Mouse (Mus musculus) 3134 (cell line): ENCODE data around the gene Lbhd2.

Experiments used
- DNase-seq: peaks from one replicate; pipeline ENCODE4 v3.0.0-alpha.2; 2011; ENCODE audit warnings: low spot score; ENCODE audit not compliant: insufficient read length; ENCODE audit errors: extremely low read depth

The Lbhd2 gene

GRCm38 (mm10) chr12:111406622-111407021, at the start of gene Lbhd2:
Gene Lbhd2 (plus strand): TSS chr12:111406809.
- DNase-seq, result no peak

GRCm38 (mm10) chr12:111360671-111361070, 45.9 kb upstream of the Lbhd2 start:
- no peak for DNase-seq

- DNase-seq, result no peak
Observed at GRCm38 (mm10) chr12:111361319-111362098, 45.1 kb upstream of the Lbhd2 start.

- DNase-seq, result no peak
Observed at GRCm38 (mm10) chr12:111364234-111364633, 42.4 kb upstream of the Lbhd2 start.

GRCm38 (mm10) chr12:111367065-111367464, 39.5 kb upstream of the Lbhd2 start:
- no peak for DNase-seq

DNA sequence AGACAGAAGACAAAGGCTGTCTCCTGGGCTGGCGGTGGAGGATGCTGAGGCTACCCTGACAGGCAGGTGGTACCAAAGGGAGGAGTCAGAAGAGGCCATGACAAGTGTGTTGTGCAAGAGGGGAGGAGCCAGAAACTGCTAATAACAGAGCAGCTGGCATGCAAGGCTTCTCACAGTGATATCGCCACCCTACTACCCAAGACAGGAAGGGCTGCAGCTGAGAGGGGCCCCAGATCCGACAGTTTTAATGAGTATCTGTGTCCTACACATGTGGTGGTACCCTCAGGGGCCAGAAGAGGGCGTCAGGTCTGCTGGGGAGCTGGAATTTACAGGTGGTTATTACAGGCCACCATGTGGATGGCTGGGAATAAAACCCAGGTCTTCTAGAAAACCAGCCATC, 36.4 kb upstream of the Lbhd2 start:
- DNase-seq, result no peak

- DNase-seq, result no peak
Observed at GRCm38 (mm10) chr12:111371905-111372304, 34.7 kb upstream of the Lbhd2 start.

GRCm38 (mm10) chr12:111373411-111373810, 33.2 kb upstream of the Lbhd2 start:
- DNase-seq, result no peak

DNA sequence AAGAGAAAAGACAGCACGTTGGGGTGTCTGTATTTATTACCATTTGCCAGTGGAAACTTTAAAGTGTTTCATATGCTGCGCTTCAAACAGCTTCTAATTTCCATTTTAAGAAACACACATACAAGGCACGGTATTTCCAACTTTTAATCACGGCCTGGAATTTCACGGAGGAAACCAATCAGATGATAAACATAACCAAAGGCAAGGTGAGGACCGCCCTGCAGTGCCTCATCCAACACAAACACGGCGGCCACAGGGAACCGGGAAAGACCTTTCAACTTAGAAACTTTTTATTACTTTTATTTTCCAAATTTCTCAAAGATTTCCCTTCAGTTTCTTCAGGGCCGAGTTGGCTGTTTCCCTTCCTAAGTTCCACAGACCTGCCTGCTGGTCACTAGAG, 31.9 kb upstream of the Lbhd2 start:
- DNase-seq, result no peak

DNA sequence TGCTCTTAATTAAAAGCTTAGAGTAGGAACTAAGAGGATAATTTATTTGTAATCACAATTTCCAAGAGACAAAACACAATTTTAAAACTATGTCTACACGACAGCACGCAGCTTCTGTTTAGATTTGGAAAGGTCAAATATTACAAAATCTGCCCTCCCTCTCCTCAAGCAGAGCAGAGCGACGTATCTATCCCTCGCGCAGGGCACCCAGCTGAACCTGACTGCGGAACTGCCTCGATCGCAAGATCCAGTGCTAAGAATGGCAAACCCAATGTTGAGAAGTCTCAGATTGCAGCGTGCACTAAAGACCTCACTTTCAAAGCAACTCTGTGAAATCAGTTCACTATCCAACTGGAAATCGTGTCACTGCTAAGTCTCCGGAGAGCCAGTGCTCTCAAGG, 31.1 kb upstream of the Lbhd2 start:
- no peak for DNase-seq

GRCm38 (mm10) chr12:111376053-111376452, 30.6 kb upstream of the Lbhd2 start:
- DNase-seq, result no peak

GRCm38 (mm10) chr12:111376826-111377331, 29.7 kb upstream of the Lbhd2 start:
- peak; percentile 69 for DNase-seq

DNA sequence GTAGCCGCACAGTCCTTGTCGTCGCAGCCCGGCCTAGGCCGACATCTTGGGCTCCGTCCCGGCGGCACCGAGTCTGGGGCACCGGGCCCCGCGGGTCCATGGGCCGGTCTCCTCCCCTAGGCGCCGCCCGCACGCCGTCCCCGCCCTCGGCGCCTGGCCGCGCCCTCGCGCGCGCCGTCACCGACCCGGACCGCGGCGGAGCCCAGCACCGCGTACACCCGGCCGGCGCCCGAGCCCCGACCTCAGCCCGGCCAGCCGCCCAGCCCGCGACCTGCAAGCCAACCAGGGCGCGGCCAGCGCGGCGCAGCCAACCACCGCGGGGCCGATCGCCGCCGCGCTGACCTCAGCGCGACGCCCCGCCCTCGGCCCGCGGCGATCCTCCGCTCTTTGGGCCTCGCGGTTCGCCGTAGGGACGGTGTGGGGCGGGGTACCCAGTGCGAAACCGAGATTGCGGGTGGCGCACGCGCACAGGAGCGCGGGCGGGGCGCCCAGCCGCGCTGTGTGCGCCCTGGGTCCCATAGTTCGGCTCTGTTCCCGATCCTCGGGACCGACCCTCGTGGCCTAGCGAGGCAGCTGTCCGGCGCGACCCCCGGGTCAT, 29.1 kb upstream of the Lbhd2 start, which contains the start of gene Cdc42bpb:
Gene Cdc42bpb, minus strand, starts transcription at position 343 of the 598 bp plus-strand sequence.
- peak; percentile 95 for DNase-seq

DNA sequence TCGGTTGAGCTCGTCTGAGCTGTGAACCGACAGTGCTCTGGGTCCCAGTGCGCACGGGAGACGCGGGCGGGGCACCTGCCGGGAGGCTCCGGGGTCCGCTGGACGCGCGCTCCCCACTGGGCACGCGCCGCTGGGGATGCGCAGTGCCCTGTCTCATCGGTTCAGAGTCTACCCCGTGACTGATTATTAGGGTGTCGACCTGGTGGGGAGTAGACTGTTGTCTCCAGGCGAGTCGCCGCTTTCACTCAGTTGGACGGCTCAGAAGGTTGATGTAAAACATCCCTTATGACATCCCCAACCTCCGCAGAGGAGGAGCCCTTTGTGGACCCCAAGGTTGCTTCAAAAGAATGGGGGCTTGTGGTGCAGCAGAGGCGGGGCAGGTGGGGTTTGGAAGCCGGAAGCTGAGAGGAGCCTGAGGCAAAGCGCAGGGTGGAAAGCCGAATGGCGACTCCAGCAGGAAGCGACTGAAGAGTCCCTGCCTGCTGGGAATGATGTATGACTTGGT, 28.6 kb upstream of the Lbhd2 start:
- DNase-seq, result no peak

DNA sequence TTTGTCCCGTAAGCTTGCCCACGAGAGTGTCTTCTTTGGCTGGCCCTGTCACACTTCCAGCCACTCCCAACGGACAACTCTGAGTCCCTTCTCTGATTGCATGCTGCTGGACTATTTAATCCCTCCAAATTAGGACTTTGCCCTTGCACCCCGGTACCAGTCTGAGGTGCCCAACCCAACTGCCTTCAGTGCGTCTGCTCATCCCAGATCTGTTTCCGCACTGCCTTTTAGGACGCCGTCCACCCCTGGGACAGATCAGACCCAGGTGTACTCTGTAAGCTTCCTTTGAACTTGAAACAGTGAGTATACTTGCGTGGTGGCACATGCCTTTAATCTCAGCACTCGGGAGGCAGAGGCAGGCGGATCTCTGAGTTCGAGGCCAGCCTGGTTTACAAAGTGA, 27.8 kb upstream of the Lbhd2 start:
- DNase-seq, result no peak

DNA sequence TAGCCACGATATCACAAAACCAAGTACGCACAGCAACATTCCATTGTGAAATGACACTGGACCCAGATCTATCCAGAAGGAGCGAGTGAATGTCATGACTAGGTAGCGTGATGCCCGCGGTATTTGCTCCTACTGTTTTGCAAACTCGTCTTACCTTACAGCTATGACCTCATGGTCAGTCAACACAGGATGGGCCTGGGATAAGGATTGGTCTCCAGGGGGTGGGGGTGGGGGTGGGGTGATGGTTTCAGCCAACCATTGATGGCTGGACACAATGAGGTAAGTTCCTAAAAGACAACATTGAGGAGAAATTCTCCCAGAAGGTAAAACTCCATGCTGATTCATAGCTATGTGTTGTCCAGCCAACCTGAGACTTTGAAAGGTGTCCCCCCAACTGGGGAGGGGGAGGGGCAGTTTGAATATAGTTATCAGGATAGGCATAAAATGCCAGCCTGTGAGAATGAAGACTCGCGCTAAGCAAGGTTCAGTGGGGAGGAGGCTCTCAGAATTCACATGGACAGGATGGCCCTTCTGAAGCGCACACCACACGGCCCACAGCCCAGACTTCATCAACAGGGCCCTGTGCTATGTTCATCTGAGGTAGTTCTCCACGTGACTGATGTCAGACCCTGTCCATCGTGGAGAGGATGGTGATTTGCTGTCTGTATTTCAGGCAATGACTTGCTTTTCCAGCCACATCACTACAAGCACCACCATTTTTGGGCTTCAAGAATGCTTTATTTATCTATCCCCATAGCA, 20.5 kb upstream of the Lbhd2 start:
- DNase-seq, result no peak

GRCm38 (mm10) chr12:111386642-111387120, 19.9 kb upstream of the Lbhd2 start:
- DNase-seq, result no peak

DNA sequence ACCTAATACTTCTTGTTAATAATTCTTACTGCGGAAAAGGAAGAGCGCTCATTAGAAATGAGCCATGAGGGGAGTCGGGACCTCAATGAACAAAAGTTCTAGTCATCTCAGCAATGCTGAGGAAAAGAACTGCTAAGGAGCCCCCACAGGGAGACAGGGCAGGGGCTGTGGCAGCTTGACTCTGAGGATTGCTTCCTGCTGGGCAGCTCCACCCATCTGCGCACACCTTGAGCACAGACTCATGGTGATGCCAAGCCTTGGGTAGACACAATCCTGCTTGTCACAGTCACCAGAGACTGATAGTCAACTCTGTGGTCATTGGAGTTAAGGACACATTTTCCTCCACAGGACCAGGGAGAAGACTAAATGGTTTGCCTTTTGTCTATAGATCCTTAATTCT, 19.5 kb upstream of the Lbhd2 start:
- DNase-seq, result no peak

DNA sequence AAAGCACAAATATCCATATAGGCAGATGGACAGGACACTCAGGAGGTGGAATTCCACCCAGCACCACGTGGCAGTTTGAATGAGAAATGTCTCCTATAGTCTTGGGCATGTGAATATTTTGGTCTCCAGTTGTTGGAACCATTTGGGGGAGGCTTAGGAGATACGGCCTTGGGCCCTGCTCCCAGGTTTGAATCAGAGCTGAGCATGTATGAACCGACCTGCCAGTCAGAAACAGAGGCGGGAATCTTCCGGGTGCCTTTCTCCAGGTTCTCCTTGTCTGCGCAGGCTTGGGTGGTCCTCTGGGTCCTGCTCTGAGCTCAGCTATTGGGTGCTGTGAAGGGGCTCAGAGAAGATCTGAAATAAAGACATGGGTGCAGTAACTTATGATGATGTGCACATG, 12.6 kb upstream of the Lbhd2 start:
- no peak for DNase-seq

DNA sequence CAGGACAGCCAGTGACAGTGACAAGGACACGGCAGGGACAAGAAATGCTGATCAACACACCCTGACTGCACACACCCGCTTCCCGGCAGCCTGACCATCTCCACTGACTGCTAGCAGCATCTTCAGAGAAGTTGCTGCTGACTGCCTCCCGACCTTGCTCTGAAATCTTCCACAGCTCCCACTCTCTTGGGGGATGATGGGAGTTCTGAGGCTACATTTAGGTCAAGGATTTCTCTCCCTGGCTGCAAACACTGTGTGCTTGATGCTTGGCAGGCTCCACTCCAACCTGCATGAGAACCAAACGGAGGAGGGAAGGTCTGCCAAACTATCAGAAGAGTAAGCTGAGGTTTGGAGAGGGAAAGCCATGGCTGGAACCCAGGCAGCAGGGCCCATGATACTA, 9.6 kb upstream of the Lbhd2 start:
- no peak for DNase-seq
